Mouse (Mus musculus): ENCODE results near the gene Atxn7l1. TPM values are rescaled to one million over a fixed set of nuclear protein-coding genes. Genes with fewer than 3 reads are reported as not detected.
A peak's percentile ranks its signal among the peaks of the same experiment; 100 is the strongest.

Gene Atxn7l1
- polyA plus RNA-seq, 1 experiment from 2014 or later, result 23.9 TPM

DNA sequence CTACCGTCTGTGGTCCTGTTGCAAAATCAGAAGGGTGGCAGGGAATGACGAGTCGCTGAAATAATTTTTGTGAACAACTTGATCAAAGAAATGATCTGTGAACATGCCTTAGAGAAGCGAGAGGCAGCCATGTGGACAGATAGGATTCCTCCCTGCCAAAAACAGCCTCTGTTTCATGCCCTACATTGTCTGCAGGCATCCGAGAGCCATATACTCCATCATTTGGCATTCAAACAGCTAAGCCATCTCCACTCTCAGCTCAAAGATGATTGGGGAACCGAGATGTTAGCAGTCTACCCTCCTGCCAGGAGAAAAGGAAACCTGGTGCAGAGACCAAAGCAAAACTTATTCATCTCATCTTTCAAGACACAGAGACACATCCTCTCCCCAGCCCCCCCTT, 193.2 kb downstream of the Atxn7l1 start:
- Histone ChIP-seq H3K4me2 (ENCODE audit: low read length) (no peak overlapping the region), H3K9ac (replicated peaks; ENCODE audit: low read length) (no peak overlapping the region), H3K4me1 (ENCODE audit: control insufficient read depth, insufficient read depth, low read length) (peaks cover 42% of the 10 kb centered on the region), H3K27me3 (ENCODE audit: control insufficient read depth, insufficient read depth, low read length) (no peaks in the 10 kb centered on the region; the same call in 1 of the 2 replicates), H3K36me3 (ENCODE audit: control insufficient read depth, insufficient read depth, low read length) (no peaks in the 10 kb centered on the region), H3K9me3 (ENCODE audit: control insufficient read depth, low read length) (no peaks in the 10 kb centered on the region), H3K4me3 (replicated peaks; ENCODE audit: low read depth, low read length) (no peak overlapping the region), H3K27ac (replicated peaks; ENCODE audit: low read depth, low read length) (peak overlapping the region; percentile 82)
- WGBS, result 72% methylated on average over 6 of the region's 6 CpGs
- DNase-seq (no peak), ATAC-seq (ENCODE audit: low FRiP score, low TSS enrichment) (no peak)

DNA sequence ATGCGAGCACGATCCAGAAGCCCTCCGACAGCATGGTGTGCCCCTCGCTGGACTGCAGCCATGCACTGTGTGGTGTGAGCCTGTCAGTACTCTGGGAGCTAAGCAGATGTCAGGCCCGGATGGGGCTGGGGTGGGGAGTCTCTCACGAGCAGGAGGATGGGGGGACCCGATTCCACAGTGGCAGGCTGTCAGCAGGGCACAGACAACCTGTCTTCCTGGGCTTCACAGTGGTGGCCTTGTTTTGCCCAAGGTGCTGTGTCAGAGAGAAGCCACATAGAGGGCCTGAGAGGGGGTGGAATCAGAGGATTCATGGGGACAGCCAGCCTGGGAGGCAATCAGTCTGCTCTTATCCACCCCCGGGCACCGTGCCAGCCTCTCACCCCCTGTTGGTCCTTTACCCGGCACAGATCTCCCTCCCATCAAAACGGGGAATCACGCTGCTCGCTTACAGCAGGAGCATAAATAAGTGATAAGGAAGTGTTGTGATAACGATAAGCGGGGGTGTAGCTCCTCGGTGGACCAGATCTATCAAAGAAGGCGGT, 193.9 kb downstream of the Atxn7l1 start:
- peaks cover 49% of the 10 kb centered on the region for H3K4me1 ChIP-seq (ENCODE audit: control insufficient read depth, insufficient read depth, low read length)
- H3K4me3 ChIP-seq (replicated peaks; ENCODE audit: low read depth, low read length), result no peak overlapping the region
- peak overlapping the region; percentile 82 for H3K27ac ChIP-seq (replicated peaks; ENCODE audit: low read depth, low read length)
- H3K9me3 ChIP-seq (ENCODE audit: control insufficient read depth, low read length), result no peaks in the 10 kb centered on the region
- H3K27me3 ChIP-seq (ENCODE audit: control insufficient read depth, insufficient read depth, low read length), result no peaks in the 10 kb centered on the region; the same call in 1 of the 2 replicates
- WGBS, result 40% methylated on average over 17 of the region's 17 CpGs
- peak; percentile 78 for DNase-seq
- H3K36me3 ChIP-seq (ENCODE audit: control insufficient read depth, insufficient read depth, low read length), result no peaks in the 10 kb centered on the region
- H3K4me2 ChIP-seq (ENCODE audit: low read length), result peak overlapping the region; percentile 19; the same call in 1 of the 2 replicates
- H3K9ac ChIP-seq (replicated peaks; ENCODE audit: low read length), result 0 out of 2 replicates have a peak overlapping the region, but pooled peaks have one; percentile 12
- peak; percentile 81 for ATAC-seq (ENCODE audit: low FRiP score, low TSS enrichment)

DNA sequence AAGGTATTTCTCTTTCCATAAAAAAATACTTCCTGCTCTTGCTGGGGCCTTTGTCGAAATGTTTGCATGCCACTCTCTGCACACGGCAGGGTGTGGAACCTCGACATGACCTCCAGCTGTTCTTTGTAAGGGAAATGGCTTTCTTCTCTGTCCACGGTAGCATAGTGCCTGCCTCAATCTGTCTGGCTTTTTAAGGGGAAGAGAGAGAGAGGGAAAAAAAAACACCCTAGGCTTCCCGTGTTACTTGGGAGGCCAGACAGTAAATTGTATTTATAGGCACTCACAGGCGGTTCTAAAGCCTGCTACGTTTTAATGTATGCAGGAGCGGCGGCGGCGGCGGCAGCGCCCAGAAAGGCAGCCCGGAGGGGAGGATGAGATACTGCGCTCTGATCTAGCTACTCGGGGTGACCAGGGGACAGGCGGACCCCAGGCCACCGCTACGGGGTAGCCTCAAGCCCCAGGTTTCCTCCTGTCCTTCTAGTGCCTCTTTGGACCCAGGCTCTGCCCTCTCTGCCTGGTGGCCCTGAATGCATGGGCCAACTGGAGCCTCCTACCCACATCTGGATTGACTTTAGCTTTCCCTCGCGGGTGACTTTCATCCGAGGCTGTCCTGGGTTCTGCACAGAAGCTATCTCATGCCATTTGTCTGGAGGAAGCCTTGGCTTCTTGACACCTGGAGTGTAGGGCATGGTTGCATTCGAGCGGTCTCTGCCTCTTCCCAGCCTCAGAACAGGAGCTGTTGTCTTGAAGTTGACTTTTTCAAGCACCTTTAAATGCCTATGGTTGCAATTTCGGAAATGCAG, 197.7 kb downstream of the Atxn7l1 start:
- Histone ChIP-seq H3K36me3 (ENCODE audit: control insufficient read depth, insufficient read depth, low read length) (no peaks in the 10 kb centered on the region), H3K4me3 (replicated peaks; ENCODE audit: low read depth, low read length) (no peak overlapping the region), H3K9me3 (ENCODE audit: control insufficient read depth, low read length) (no peaks in the 10 kb centered on the region), H3K4me2 (ENCODE audit: low read length) (peak overlapping the region; percentile 51), H3K27ac (replicated peaks; ENCODE audit: low read depth, low read length) (peak overlapping the region; percentile 49; the same call in 1 of the 2 replicates), H3K4me1 (ENCODE audit: control insufficient read depth, insufficient read depth, low read length) (peaks cover 43% of the 10 kb centered on the region), H3K27me3 (ENCODE audit: control insufficient read depth, insufficient read depth, low read length) (no peaks in the 10 kb centered on the region; the same call in 1 of the 2 replicates), H3K9ac (replicated peaks; ENCODE audit: low read length) (peak overlapping the region; percentile 41)
- ATAC-seq (ENCODE audit: low FRiP score, low TSS enrichment) (peak; percentile 25; the same call in 1 of the 2 replicates), DNase-seq (peak; percentile 78)
- WGBS, result 4% methylated on average over 25 of the region's 25 CpGs

DNA sequence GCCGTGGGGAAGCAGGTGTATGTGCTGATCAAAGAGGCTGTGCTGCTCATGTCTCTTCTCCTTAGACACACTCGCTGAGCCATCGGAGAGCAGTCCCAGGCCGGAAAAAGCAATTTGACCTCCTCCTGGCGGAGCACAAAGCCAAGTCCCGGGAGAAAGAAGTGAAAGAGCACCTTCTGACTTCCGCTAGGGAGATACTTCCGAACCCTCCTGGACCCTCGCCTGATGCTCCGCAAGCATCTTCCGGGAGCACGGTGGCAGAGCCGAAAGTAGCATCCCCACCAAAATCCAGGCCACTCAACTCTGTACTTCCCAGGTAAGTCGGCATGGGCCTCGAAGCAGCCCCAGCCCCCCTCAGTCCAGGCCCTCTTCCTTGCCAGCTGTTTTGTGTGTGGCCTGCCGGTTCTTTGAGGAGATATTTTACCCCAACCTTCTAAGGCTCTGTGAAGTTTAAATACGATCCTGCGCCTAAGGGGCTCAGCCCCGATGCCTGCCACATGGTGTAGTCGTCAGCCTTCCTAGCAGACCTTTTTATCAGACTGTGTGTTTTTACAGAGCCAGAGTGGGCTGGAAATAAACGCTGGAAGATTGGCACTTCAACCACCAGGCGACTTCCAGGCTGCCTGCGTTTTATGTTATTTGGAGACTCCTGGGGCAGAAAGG, 198.4 kb downstream of the Atxn7l1 start:
- DNase-seq (peak; percentile 43), ATAC-seq (ENCODE audit: low FRiP score, low TSS enrichment) (no peak)
- Histone ChIP-seq H3K9me3 (ENCODE audit: control insufficient read depth, low read length) (no peaks in the 10 kb centered on the region), H3K4me1 (ENCODE audit: control insufficient read depth, insufficient read depth, low read length) (peaks cover 39% of the 10 kb centered on the region), H3K36me3 (ENCODE audit: control insufficient read depth, insufficient read depth, low read length) (no peaks in the 10 kb centered on the region; the same call in 1 of the 2 replicates), H3K27ac (replicated peaks; ENCODE audit: low read depth, low read length) (peak overlapping the region; percentile 49; the same call in 1 of the 2 replicates), H3K27me3 (ENCODE audit: control insufficient read depth, insufficient read depth, low read length) (no peaks in the 10 kb centered on the region; the same call in 1 of the 2 replicates), H3K9ac (replicated peaks; ENCODE audit: low read length) (no peak overlapping the region; the same call in 1 of the 2 replicates), H3K4me2 (ENCODE audit: low read length) (peak overlapping the region; percentile 51), H3K4me3 (replicated peaks; ENCODE audit: low read depth, low read length) (no peak overlapping the region)
- WGBS, result 30% methylated on average over 23 of the region's 23 CpGs

DNA sequence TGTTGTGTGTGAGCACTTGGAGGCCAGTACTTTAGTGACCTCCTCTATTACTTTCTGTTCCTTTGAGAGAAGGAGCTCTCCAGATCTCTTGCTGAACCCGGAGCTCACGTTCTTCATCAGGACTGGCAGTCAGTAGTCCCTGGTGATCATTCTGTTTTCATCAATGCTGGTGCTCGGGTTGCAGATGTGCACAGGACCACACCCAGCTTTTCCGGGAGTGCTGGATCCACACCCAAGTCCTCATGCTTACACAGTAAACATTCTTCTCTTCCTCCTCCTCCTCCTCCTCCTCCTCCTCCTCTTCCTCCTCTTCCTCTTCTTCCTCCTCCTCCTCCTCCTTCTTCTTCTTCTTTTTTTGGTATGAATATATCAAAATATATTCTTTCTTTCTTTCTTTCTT, 205.2 kb downstream of the Atxn7l1 start:
- DNase-seq (no peak), ATAC-seq (ENCODE audit: low FRiP score, low TSS enrichment) (no peak)
- no peaks in the 10 kb centered on the region for H3K9me3 ChIP-seq (ENCODE audit: control insufficient read depth, low read length)
- H3K27ac ChIP-seq (replicated peaks; ENCODE audit: low read depth, low read length), result no peak overlapping the region
- H3K9ac ChIP-seq (replicated peaks; ENCODE audit: low read length), result no peak overlapping the region
- no peaks in the 10 kb centered on the region; the same call in 1 of the 2 replicates for H3K36me3 ChIP-seq (ENCODE audit: control insufficient read depth, insufficient read depth, low read length)
- no peak overlapping the region for H3K4me2 ChIP-seq (ENCODE audit: low read length)
- 85% methylated on average over 4 of the region's 4 CpGs for WGBS
- no peaks in the 10 kb centered on the region for H3K27me3 ChIP-seq (ENCODE audit: control insufficient read depth, insufficient read depth, low read length)
- H3K4me1 ChIP-seq (ENCODE audit: control insufficient read depth, insufficient read depth, low read length), result no peaks in the 10 kb centered on the region
- no peak overlapping the region for H3K4me3 ChIP-seq (replicated peaks; ENCODE audit: low read depth, low read length)

DNA sequence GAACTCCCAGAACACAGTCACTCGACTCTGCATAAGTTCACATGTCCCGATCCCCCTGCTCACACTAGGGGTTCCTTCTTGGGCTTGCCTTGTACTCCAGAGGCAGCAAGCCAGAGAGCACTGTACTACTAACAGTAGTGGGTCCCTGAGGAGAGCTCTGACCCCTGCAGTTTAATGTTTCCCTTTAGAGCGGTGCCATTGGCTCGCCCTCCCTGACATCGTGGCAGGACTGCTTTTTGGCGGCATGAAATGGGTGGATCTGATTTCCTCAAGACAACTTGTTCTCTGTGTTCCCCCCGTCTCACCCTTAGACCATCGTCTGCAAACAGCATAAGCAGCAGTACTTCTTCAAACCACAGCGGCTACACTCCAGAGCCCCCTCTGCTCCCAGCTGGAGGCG, 210.9 kb downstream of the Atxn7l1 start:
- H3K4me3 ChIP-seq (replicated peaks; ENCODE audit: low read depth, low read length), result no peak overlapping the region
- no peaks in the 10 kb centered on the region for H3K27me3 ChIP-seq (ENCODE audit: control insufficient read depth, insufficient read depth, low read length)
- H3K9ac ChIP-seq (replicated peaks; ENCODE audit: low read length), result no peak overlapping the region
- H3K27ac ChIP-seq (replicated peaks; ENCODE audit: low read depth, low read length), result no peak overlapping the region
- no peak overlapping the region for H3K4me2 ChIP-seq (ENCODE audit: low read length)
- ATAC-seq (ENCODE audit: low FRiP score, low TSS enrichment) (no peak), DNase-seq (no peak)
- H3K36me3 ChIP-seq (ENCODE audit: control insufficient read depth, insufficient read depth, low read length), result peaks cover 16% of the 10 kb centered on the region
- no peaks in the 10 kb centered on the region for H3K9me3 ChIP-seq (ENCODE audit: control insufficient read depth, low read length)
- no peaks in the 10 kb centered on the region for H3K4me1 ChIP-seq (ENCODE audit: control insufficient read depth, insufficient read depth, low read length)
- WGBS, result 92% methylated on average over 10 of the region's 10 CpGs

DNA sequence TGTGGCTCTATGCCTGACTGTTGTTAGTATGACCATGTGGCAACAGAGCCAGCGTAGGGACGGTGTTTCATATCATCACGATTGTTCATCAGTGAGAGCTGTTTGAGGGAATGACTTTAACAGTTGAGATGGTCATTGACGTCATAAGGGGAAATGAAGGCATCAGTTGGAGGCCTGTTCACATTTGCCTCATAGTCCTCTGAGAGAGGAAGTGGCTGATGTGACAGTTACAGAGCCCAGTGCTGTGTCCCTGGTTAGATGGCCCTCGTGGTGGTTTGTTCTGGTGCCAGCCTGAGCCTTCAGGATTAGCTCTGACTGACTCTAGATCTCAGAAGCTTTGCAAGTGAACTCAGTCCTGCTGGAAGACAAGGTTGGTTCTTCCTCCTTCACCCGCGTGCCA, 211.7 kb downstream of the Atxn7l1 start:
- no peak for DNase-seq
- ATAC-seq (ENCODE audit: low FRiP score, low TSS enrichment), result no peak
- Histone ChIP-seq H3K9me3 (ENCODE audit: control insufficient read depth, low read length) (no peaks in the 10 kb centered on the region), H3K27me3 (ENCODE audit: control insufficient read depth, insufficient read depth, low read length) (no peaks in the 10 kb centered on the region), H3K36me3 (ENCODE audit: control insufficient read depth, insufficient read depth, low read length) (peaks cover 18% of the 10 kb centered on the region), H3K4me2 (ENCODE audit: low read length) (no peak overlapping the region), H3K27ac (replicated peaks; ENCODE audit: low read depth, low read length) (no peak overlapping the region), H3K4me3 (replicated peaks; ENCODE audit: low read depth, low read length) (no peak overlapping the region), H3K4me1 (ENCODE audit: control insufficient read depth, insufficient read depth, low read length) (no peaks in the 10 kb centered on the region), H3K9ac (replicated peaks; ENCODE audit: low read length) (no peak overlapping the region)
- WGBS, result 95% methylated on average over 7 of the region's 7 CpGs

DNA sequence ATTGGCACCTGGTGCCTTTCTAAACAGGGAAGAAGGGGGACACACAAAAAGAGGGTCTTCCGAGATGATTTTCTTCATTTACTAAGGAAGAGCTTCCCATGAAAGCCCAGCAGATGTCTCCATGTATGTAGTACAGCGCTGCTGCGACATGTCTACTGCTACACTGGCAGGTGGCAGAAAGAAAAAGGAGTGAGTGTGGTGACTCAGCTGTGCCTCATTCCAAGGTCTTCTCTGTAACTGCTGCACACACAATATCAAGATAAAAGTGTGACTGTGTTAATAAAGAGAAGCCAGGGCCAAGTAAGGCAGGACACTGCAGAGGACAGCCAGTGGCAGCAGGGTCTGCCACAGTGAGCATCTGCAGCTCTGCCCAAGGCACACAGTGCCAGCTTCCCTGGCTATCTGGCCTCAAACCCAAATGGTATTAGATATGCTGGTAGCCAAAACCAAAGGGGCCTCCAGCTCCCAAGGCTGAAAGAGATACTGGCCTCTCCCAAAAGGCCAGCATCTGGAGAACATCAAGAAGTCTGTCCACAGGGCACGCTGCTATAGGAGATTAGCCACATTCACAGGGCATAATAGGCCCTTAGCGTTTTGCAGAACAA, 212.5 kb downstream of the Atxn7l1 start:
- H3K4me3 ChIP-seq (replicated peaks; ENCODE audit: low read depth, low read length), result no peak overlapping the region
- DNase-seq, result no peak
- peaks cover 18% of the 10 kb centered on the region for H3K36me3 ChIP-seq (ENCODE audit: control insufficient read depth, insufficient read depth, low read length)
- H3K27ac ChIP-seq (replicated peaks; ENCODE audit: low read depth, low read length), result 0 out of 2 replicates have a peak overlapping the region, but pooled peaks have one; percentile 4
- 86% methylated on average over 5 of the region's 5 CpGs for WGBS
- no peak overlapping the region for H3K4me2 ChIP-seq (ENCODE audit: low read length)
- no peaks in the 10 kb centered on the region for H3K4me1 ChIP-seq (ENCODE audit: control insufficient read depth, insufficient read depth, low read length)
- no peaks in the 10 kb centered on the region for H3K9me3 ChIP-seq (ENCODE audit: control insufficient read depth, low read length)
- no peaks in the 10 kb centered on the region for H3K27me3 ChIP-seq (ENCODE audit: control insufficient read depth, insufficient read depth, low read length)
- no peak overlapping the region for H3K9ac ChIP-seq (replicated peaks; ENCODE audit: low read length)
- ATAC-seq (ENCODE audit: low FRiP score, low TSS enrichment), result 0 out of 2 replicates have a peak, but pooled peaks have one; percentile 11
